Mouse (Mus musculus): ENCODE data around the gene Gm37240. TPM values are rescaled to one million over a fixed set of nuclear protein-coding genes. Genes with fewer than 3 reads are reported as not detected.

Gm37240 gene
- total and polyA plus RNA-seq, 2 experiments from 2014 or later = 0.43 to 1.9 TPM

- Histone ChIP-seq H3K27me3 (ENCODE audit: insufficient read depth, low read length) (no peaks in the 10 kb centered on the region), H3K9ac (replicated peaks; ENCODE audit: low read length, poor library complexity, severe bottlenecking) (no peak overlapping the region), H3K4me1 (ENCODE audit: insufficient read depth, low read length) (no peaks in the 10 kb centered on the region), H3K4me2 (ENCODE audit: low read depth, low read length, poor library complexity, severe bottlenecking) (no peak overlapping the region), H3K9me3 (ENCODE audit: low read length) (no peaks in the 10 kb centered on the region), H3K36me3 (ENCODE audit: insufficient read depth, low read length) (no peaks in the 10 kb centered on the region), H3K4me3 (ENCODE audit: low read depth, low read length) (no peak overlapping the region), H3K27ac (ENCODE audit: low read depth, low read length) (no peak overlapping the region)
- TF ChIP-seq CTCF (IDR thresholded peaks at IDR 0.05) = no peak
- 83% methylated on average over 1 of the region's 1 CpGs for WGBS
- no peak for DNase-seq (ENCODE audit: low spot score)
- ATAC-seq (ENCODE audit: low FRiP score) = no peak
Observed at GRCm38 (mm10) chr3:85164931-85165330, 722.4 kb downstream of the Gm37240 start.

GRCm38 (mm10) chr3:85163396-85163795, 723.9 kb downstream of the Gm37240 start:
- no peak overlapping the region for H3K4me2 ChIP-seq (ENCODE audit: low read depth, low read length, poor library complexity, severe bottlenecking)
- no peak overlapping the region for H3K9ac ChIP-seq (replicated peaks; ENCODE audit: low read length, poor library complexity, severe bottlenecking)
- no peak overlapping the region for H3K4me3 ChIP-seq (ENCODE audit: low read depth, low read length)
- no peaks in the 10 kb centered on the region for H3K36me3 ChIP-seq (ENCODE audit: insufficient read depth, low read length)
- no peaks in the 10 kb centered on the region for H3K27me3 ChIP-seq (ENCODE audit: insufficient read depth, low read length)
- no peak for ATAC-seq (ENCODE audit: low FRiP score)
- H3K27ac ChIP-seq (ENCODE audit: low read depth, low read length) = no peak overlapping the region
- 95% methylated on average over 5 of the region's 5 CpGs for WGBS
- H3K4me1 ChIP-seq (ENCODE audit: insufficient read depth, low read length) = no peaks in the 10 kb centered on the region
- H3K9me3 ChIP-seq (ENCODE audit: low read length) = no peaks in the 10 kb centered on the region
- no peak for DNase-seq (ENCODE audit: low spot score)
- no peak for TF ChIP-seq CTCF (IDR thresholded peaks at IDR 0.05)

DNA sequence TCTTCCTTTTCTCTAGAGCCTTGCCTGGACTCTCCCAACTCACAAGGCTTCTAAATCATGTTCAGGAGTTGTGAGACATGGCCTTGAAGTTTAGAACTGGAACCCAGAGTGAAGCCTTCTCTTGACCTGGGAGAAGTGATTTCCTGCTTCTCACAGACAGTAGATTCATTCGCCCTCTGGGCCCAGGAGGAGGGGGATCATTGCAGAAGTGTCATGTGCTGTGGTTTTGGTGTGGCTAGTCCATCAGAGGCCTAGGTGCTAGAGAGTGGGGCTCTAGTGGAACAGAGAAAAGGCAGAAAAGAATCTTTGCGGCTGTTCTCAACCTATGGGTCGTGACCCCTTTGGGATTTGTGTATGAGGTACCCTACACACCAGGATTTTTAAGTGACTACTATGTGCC, 724.9 kb downstream of the Gm37240 start:
- 93% methylated on average over 3 of the region's 3 CpGs for WGBS
- H3K4me1 ChIP-seq (ENCODE audit: insufficient read depth, low read length) = no peaks in the 10 kb centered on the region
- no peak for TF ChIP-seq CTCF (IDR thresholded peaks at IDR 0.05)

DNA sequence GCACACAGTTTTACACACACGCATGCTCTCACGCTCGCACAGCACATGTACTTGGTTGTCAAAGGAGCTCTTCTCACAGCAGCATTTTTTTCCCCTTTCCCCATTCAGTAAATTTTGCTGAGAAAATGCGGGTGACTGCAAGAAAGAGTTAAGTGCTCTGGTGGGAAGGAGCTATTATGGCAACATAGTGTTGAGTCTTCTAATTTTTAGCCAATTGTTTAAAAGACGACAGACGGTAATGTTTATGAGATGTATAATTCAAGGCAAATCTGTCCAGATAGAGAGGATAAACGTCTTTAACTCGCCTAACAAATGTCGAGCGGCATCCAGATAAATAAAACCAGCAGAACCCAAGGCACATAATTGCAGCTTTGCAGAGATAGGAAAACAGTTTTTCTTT, 726.5 kb downstream of the Gm37240 start:
- WGBS = 76% methylated on average over 10 of the region's 10 CpGs
- H3K9me3 ChIP-seq (ENCODE audit: low read length) = no peaks in the 10 kb centered on the region
- TF ChIP-seq CTCF (IDR thresholded peaks at IDR 0.05) = no peak
- no peaks in the 10 kb centered on the region for H3K27me3 ChIP-seq (ENCODE audit: insufficient read depth, low read length)
- ATAC-seq (ENCODE audit: low FRiP score) = no peak
- no peak for DNase-seq (ENCODE audit: low spot score)
- no peak overlapping the region for H3K4me3 ChIP-seq (ENCODE audit: low read depth, low read length)
- H3K4me1 ChIP-seq (ENCODE audit: insufficient read depth, low read length) = no peaks in the 10 kb centered on the region
- no peak overlapping the region for H3K27ac ChIP-seq (ENCODE audit: low read depth, low read length)
- H3K4me2 ChIP-seq (ENCODE audit: low read depth, low read length, poor library complexity, severe bottlenecking) = no peak overlapping the region
- H3K9ac ChIP-seq (replicated peaks; ENCODE audit: low read length, poor library complexity, severe bottlenecking) = no peak overlapping the region
- no peaks in the 10 kb centered on the region for H3K36me3 ChIP-seq (ENCODE audit: insufficient read depth, low read length)

More for the DNA sequence above, 724.9 kb downstream of the Gm37240 start:
- Histone ChIP-seq H3K27ac (ENCODE audit: low read depth, low read length) (no peak overlapping the region), H3K4me2 (ENCODE audit: low read depth, low read length, poor library complexity, severe bottlenecking) (no peak overlapping the region), H3K9ac (replicated peaks; ENCODE audit: low read length, poor library complexity, severe bottlenecking) (no peak overlapping the region), H3K27me3 (ENCODE audit: insufficient read depth, low read length) (no peaks in the 10 kb centered on the region), H3K36me3 (ENCODE audit: insufficient read depth, low read length) (no peaks in the 10 kb centered on the region), H3K4me3 (ENCODE audit: low read depth, low read length) (no peak overlapping the region), H3K9me3 (ENCODE audit: low read length) (no peaks in the 10 kb centered on the region)
- ATAC-seq (ENCODE audit: low FRiP score) (no peak), DNase-seq (ENCODE audit: low spot score) (no peak)

DNA sequence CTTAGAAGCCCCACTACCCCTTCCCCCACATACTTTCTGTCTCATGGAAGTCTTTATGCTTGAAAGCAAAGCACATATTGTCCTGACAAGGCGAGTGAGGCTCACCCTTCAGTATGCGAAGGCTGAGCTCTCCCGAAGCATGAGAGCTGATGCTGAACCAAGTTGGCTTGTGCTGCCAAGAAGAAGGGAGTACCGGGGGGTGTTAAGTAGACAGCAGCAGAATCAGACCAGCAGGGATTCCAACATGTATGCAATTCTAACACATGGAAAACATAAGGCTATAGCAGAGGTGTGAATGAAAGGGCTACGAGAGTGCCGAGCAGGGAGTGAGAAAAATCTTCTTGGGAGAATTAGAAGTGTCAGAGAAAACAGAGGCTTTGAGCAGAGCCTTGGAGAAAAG, 727.7 kb downstream of the Gm37240 start:
- DNase-seq (ENCODE audit: low spot score) = no peak
- no peak overlapping the region for H3K4me3 ChIP-seq (ENCODE audit: low read depth, low read length)
- no peak overlapping the region for H3K27ac ChIP-seq (ENCODE audit: low read depth, low read length)
- H3K4me1 ChIP-seq (ENCODE audit: insufficient read depth, low read length) = no peaks in the 10 kb centered on the region
- H3K9ac ChIP-seq (replicated peaks; ENCODE audit: low read length, poor library complexity, severe bottlenecking) = no peak overlapping the region
- H3K27me3 ChIP-seq (ENCODE audit: insufficient read depth, low read length) = no peaks in the 10 kb centered on the region
- ATAC-seq (ENCODE audit: low FRiP score) = no peak
- H3K4me2 ChIP-seq (ENCODE audit: low read depth, low read length, poor library complexity, severe bottlenecking) = no peak overlapping the region
- no peaks in the 10 kb centered on the region for H3K9me3 ChIP-seq (ENCODE audit: low read length)
- WGBS = 39% methylated on average over 6 of the region's 6 CpGs
- no peaks in the 10 kb centered on the region for H3K36me3 ChIP-seq (ENCODE audit: insufficient read depth, low read length)
- no peak for TF ChIP-seq CTCF (IDR thresholded peaks at IDR 0.05)

DNA sequence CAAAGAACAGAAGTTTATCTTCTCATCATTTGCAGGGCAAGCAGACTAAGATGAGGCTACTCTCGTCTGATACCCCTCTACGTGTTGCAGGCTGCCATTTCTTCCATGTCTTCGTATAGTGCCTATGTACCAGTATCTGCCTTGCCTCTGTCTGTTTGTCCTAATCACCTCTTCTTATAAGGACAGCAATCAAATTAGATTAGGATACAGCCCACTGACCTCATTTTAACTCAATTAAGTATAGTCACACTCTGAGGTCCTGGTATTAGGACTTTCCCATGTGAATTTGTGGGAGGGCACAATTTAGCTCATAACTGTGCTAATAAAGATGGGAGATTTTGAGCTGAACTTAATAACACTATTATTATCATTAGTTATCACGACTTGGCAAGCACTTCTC, 738.5 kb downstream of the Gm37240 start:
- WGBS = 86% methylated on average over 4 of the region's 4 CpGs
- H3K9me3 ChIP-seq (ENCODE audit: low read length) = no peaks in the 10 kb centered on the region

More for the DNA sequence above, 738.5 kb downstream of the Gm37240 start:
- no peak overlapping the region for H3K27ac ChIP-seq (ENCODE audit: low read depth, low read length)
- TF ChIP-seq CTCF (IDR thresholded peaks at IDR 0.05) = no peak
- ATAC-seq (ENCODE audit: low FRiP score) (no peak), DNase-seq (ENCODE audit: low spot score) (no peak)
- H3K4me2 ChIP-seq (ENCODE audit: low read depth, low read length, poor library complexity, severe bottlenecking) = no peak overlapping the region
- no peak overlapping the region for H3K9ac ChIP-seq (replicated peaks; ENCODE audit: low read length, poor library complexity, severe bottlenecking)
- H3K4me1 ChIP-seq (ENCODE audit: insufficient read depth, low read length) = no peaks in the 10 kb centered on the region
- H3K36me3 ChIP-seq (ENCODE audit: insufficient read depth, low read length) = no peaks in the 10 kb centered on the region
- no peak overlapping the region for H3K4me3 ChIP-seq (ENCODE audit: low read depth, low read length)
- no peaks in the 10 kb centered on the region for H3K27me3 ChIP-seq (ENCODE audit: insufficient read depth, low read length)

Measured in midbrain, postnatal 0 days (tissue).